Mouse (Mus musculus) liver, adult 2 months (tissue): ENCODE results near the gene Icmt.

Experiments used
- CTCF ChIP-seq: fragments of 200-500 bp; IDR thresholded peaks from 2 replicates; pipeline ENCODE4 v1.5.1; 2011; ENCODE audit warnings: low read depth, low read length, control low read depth
- POLR2A ChIP-seq: fragments of 200-500 bp; IDR thresholded peaks from 2 replicates; pipeline ENCODE4 v1.6.1; 2011; ENCODE audit warnings: low read length, control low read depth; ENCODE audit not compliant: insufficient read depth; ENCODE audit errors: extremely low read depth

GRCm38 (mm10) chr4:152269967-152270366, 27.1 kb upstream of the Icmt start:
- TF ChIP-seq CTCF (no peak), POLR2A (no peak)
